Mouse (Mus musculus): ENCODE measurements around the gene Vwa1. TPM values are rescaled to one million over a fixed set of nuclear protein-coding genes. Genes with fewer than 3 reads are reported as not detected.

Vwa1 gene
- polyA plus RNA-seq (2017; shearing (Covaris generic)) = not detected

DNA sequence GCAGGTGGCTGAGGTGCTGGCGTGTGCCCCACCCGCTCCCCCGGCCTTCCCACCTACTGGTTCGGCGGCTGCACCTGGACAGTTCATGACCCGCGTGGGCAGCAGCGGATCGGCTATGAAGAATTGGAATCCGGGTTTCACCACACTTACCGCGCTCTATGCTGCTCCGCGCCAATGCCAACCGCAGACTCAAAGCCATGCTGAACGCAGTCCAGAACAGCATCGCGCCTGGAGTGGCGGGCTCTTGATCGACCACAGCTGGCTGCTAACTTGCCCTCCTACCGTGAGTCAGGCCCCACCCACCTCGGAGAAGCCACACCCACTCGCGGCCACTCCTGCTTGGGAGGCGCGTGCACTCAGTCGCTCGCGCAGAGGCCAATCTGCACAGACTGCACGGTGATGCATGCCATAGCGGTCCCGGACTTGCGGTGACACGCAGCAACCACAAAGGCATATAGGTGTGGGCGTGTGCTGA, at the start of gene Vwa1:
Gene Vwa1 (minus strand): TSS at position 419 of the 475 bp plus-strand sequence.

GRCm38 (mm10) chr4:155811929-155812664, 37.6 kb upstream of the Vwa1 start, which contains the start of gene Ccnl2:
Ccnl2 (plus strand) TSS chr4:155812489.

DNA sequence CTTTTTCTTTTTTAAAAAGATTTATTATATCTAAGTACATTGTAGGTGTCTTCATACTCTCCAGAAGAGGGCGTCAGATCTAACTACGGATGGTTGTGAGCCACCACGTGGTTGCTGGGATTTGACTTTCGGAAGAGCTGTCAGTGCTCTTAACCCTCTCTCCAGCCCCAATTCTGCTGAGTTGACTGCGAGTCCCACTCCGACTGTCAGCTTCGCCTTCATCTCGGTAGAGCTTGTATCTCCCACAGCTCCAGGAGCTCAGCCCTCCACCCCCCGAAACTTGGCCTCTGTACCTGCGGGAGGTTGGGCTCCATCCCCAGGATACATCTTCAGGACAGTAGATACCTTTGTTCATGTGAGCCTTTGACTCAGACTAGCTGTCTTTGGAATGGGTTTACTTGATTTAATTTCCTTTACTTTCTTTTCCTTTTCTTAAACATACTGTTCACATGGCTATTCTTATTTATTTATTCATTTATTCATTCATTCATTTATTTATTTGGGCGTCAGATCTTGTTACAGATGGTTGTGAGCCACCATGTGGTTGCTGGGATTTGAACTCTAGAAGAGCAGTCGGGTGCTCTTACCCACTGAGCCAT, 28.3 kb upstream of the Vwa1 start, which contains the start of gene Mrpl20:
Gene Mrpl20 (plus strand): TSS at position 138 of the 599 bp plus-strand sequence.

GRCm38 (mm10) chr4:155790021-155790489, 15.6 kb upstream of the Vwa1 start, which contains the start of gene Ankrd65:
Ankrd65 (plus strand) TSS chr4:155790439.

GRCm38 (mm10) chr4:155785819-155786218, 11.3 kb upstream of the Vwa1 start, which contains the start of gene Tmem88b:
Tmem88b (minus strand) TSS chr4:155785874.

GRCm38 (mm10) chr4:155760613-155761355, 13.7 kb downstream of the Vwa1 start, which contains the start of gene Atad3a:
Atad3a (minus strand) TSS chr4:155761093.

GRCm38 (mm10) chr4:155734350-155734941, 40.1 kb downstream of the Vwa1 start, which contains the start of gene Tmem240:
Tmem240 (plus strand) TSS chr4:155734800.

Other genes with a start within 250 kb of the Vwa1 start
- gene Nadk, start 212.3 kb downstream of the Vwa1 start, polyA plus RNA-seq (2017; shearing (Covaris generic)) = 101 TPM
- 25.7 TPM for gene Slc35e2, start 173.3 kb downstream of the Vwa1 start, polyA plus RNA-seq (2017; shearing (Covaris generic))
- gene Cdk11b, start 149.8 kb downstream of the Vwa1 start, polyA plus RNA-seq (2017; shearing (Covaris generic)) = 317 TPM
- not detected for gene Gm10563, start 129.3 kb downstream of the Vwa1 start, polyA plus RNA-seq (2017; shearing (Covaris generic))
- not detected for gene Mmp23, start 121.3 kb downstream of the Vwa1 start, polyA plus RNA-seq (2017; shearing (Covaris generic))
- gene Mib2, start 105.5 kb downstream of the Vwa1 start, polyA plus RNA-seq (2017; shearing (Covaris generic)) = 55.2 TPM
- gene Fndc10, start 80.4 kb downstream of the Vwa1 start, polyA plus RNA-seq (2017; shearing (Covaris generic)) = 13.4 TPM
- gene Ssu72, start 69.9 kb downstream of the Vwa1 start, polyA plus RNA-seq (2017; shearing (Covaris generic)) = 96.5 TPM
- gene Tmem240, start 39.9 kb downstream of the Vwa1 start, polyA plus RNA-seq (2017; shearing (Covaris generic)) = 0.57 TPM
- 104 TPM for gene Atad3a, start 13.6 kb downstream of the Vwa1 start, polyA plus RNA-seq (2017; shearing (Covaris generic))
- not detected for gene Tmem88b, start 11.2 kb upstream of the Vwa1 start, polyA plus RNA-seq (2017; shearing (Covaris generic))
- not detected for gene Ankrd65, start 15.7 kb upstream of the Vwa1 start, polyA plus RNA-seq (2017; shearing (Covaris generic))
- gene Mrpl20, start 28.2 kb upstream of the Vwa1 start, polyA plus RNA-seq (2017; shearing (Covaris generic)) = 62.8 TPM
- 444 TPM for gene Ccnl2, start 37.8 kb upstream of the Vwa1 start, polyA plus RNA-seq (2017; shearing (Covaris generic))
- gene Aurkaip1, start 56.6 kb upstream of the Vwa1 start, polyA plus RNA-seq (2017; shearing (Covaris generic)) = 116 TPM
- gene Mxra8, start 65.0 kb upstream of the Vwa1 start, polyA plus RNA-seq (2017; shearing (Covaris generic)) = 2.1 TPM
- 117 TPM for gene Dvl1, start 72.7 kb upstream of the Vwa1 start, polyA plus RNA-seq (2017; shearing (Covaris generic))
- 0.55 TPM for gene Tas1r3, start 88.7 kb upstream of the Vwa1 start, polyA plus RNA-seq (2017; shearing (Covaris generic))
- 3.0 TPM for gene Cptp, start 94.7 kb upstream of the Vwa1 start, polyA plus RNA-seq (2017; shearing (Covaris generic))
- 80.6 TPM for gene Ints11, start 94.8 kb upstream of the Vwa1 start, polyA plus RNA-seq (2017; shearing (Covaris generic))
- gene Pusl1, start 117.1 kb upstream of the Vwa1 start, polyA plus RNA-seq (2017; shearing (Covaris generic)) = 41.9 TPM
- gene Acap3, start 117.1 kb upstream of the Vwa1 start, polyA plus RNA-seq (2017; shearing (Covaris generic)) = 34.2 TPM
- gene Ube2j2, start 169.1 kb upstream of the Vwa1 start, polyA plus RNA-seq (2017; shearing (Covaris generic)) = 185 TPM
- 3.4 TPM for gene C1qtnf12, start 187.6 kb upstream of the Vwa1 start, polyA plus RNA-seq (2017; shearing (Covaris generic))
- 7.8 TPM for gene B3galt6, start 218.0 kb upstream of the Vwa1 start, polyA plus RNA-seq (2017; shearing (Covaris generic))
- 401 TPM for gene Sdf4, start 218.2 kb upstream of the Vwa1 start, polyA plus RNA-seq (2017; shearing (Covaris generic))
- gene Tnfrsf4, start 239.1 kb upstream of the Vwa1 start, polyA plus RNA-seq (2017; shearing (Covaris generic)) = 109 TPM

Data from naive thymus-derived CD4-positive, alpha-beta T cell, adult 5 months (primary cell).